Mouse (Mus musculus): ENCODE results near the gene B4galnt2. TPM values are rescaled to one million over a fixed set of nuclear protein-coding genes. Genes with fewer than 3 reads are reported as not detected.
"Not testable (repeated sequence)": the region's sequence is repeated elsewhere in the genome, so short reads cannot be mapped to it uniquely, and the experiment has no call there.

B4galnt2 gene
- polyA plus RNA-seq, 1 experiment from 2014 or later, result 1.4 TPM

GRCm38 (mm10) chr11:95879861-95880260 is 34.8 kb downstream of the B4galnt2 start:
- H3K4me2 ChIP-seq; ATAC-seq (replicated peaks; ENCODE audit: low FRiP score); H3K9me3 ChIP-seq (replicated peaks); H3K9ac ChIP-seq; H3K27ac ChIP-seq; H3K27me3 ChIP-seq; H3K36me3 ChIP-seq; H3K4me1 ChIP-seq; H3K4me3 ChIP-seq (replicated peaks): not testable (repeated sequence)
- WGBS, result 62% methylated on average over 2 of the region's 2 CpGs

GRCm38 (mm10) chr11:95876296-95876695 is 38.4 kb downstream of the B4galnt2 start:
- Histone ChIP-seq H3K4me3 (replicated peaks) (no peak overlapping the region), H3K4me2 (peak overlapping the region; percentile 44), H3K27me3 (no peaks in the 10 kb centered on the region; the same call in 1 of the 2 replicates), H3K27ac (no peak overlapping the region), H3K9ac (no peak overlapping the region), H3K9me3 (replicated peaks) (no peaks in the 10 kb centered on the region), H3K36me3 (no peaks in the 10 kb centered on the region), H3K4me1 (no peaks in the 10 kb centered on the region)
- no peak for ATAC-seq (replicated peaks; ENCODE audit: low FRiP score)
- WGBS, result 19% methylated on average over 7 of the region's 7 CpGs

GRCm38 (mm10) chr11:95875804-95876203 is 38.9 kb downstream of the B4galnt2 start:
- Histone ChIP-seq H3K4me1 (no peaks in the 10 kb centered on the region), H3K27ac (no peak overlapping the region), H3K27me3 (no peaks in the 10 kb centered on the region; the same call in 1 of the 2 replicates), H3K9me3 (replicated peaks) (no peaks in the 10 kb centered on the region), H3K36me3 (no peaks in the 10 kb centered on the region), H3K9ac (no peak overlapping the region), H3K4me3 (replicated peaks) (no peak overlapping the region), H3K4me2 (peak overlapping the region; percentile 44)
- ATAC-seq (replicated peaks; ENCODE audit: low FRiP score), result no peak
- WGBS, result 34% methylated on average over 9 of the region's 9 CpGs

- no peak for ATAC-seq (replicated peaks; ENCODE audit: low FRiP score)
- Histone ChIP-seq H3K4me3 (replicated peaks) (no peak overlapping the region), H3K4me2 (no peak overlapping the region), H3K27me3 (no peaks in the 10 kb centered on the region), H3K36me3 (no peaks in the 10 kb centered on the region), H3K4me1 (no peaks in the 10 kb centered on the region), H3K9ac (no peak overlapping the region), H3K27ac (no peak overlapping the region), H3K9me3 (replicated peaks) (no peaks in the 10 kb centered on the region)
- 72% methylated on average over 6 of the region's 6 CpGs for WGBS
Observed at GRCm38 (mm10) chr11:95869918-95870470, 44.7 kb downstream of the B4galnt2 start.

- WGBS, result 81% methylated on average over 4 of the region's 4 CpGs
Observed at GRCm38 (mm10) chr11:95869442-95869841, 45.2 kb downstream of the B4galnt2 start.

GRCm38 (mm10) chr11:95861397-95861796 is 53.3 kb downstream of the B4galnt2 start:
- Histone ChIP-seq H3K27ac (no peak overlapping the region), H3K4me1 (peaks cover 16% of the 10 kb centered on the region), H3K36me3 (no peaks in the 10 kb centered on the region), H3K9ac (no peak overlapping the region), H3K4me3 (replicated peaks) (no peak overlapping the region), H3K27me3 (no peaks in the 10 kb centered on the region), H3K9me3 (replicated peaks) (no peaks in the 10 kb centered on the region), H3K4me2 (no peak overlapping the region)
- no peak for ATAC-seq (replicated peaks; ENCODE audit: low FRiP score)
- WGBS, result 93% methylated on average over 8 of the region's 8 CpGs

More at GRCm38 (mm10) chr11:95869442-95869841, 45.2 kb downstream of the B4galnt2 start:
- H3K9ac ChIP-seq, result no peak overlapping the region
- no peaks in the 10 kb centered on the region for H3K36me3 ChIP-seq
- no peak for ATAC-seq (replicated peaks; ENCODE audit: low FRiP score)
- H3K4me3 ChIP-seq (replicated peaks), result no peak overlapping the region
- H3K9me3 ChIP-seq (replicated peaks), result no peaks in the 10 kb centered on the region
- no peaks in the 10 kb centered on the region for H3K4me1 ChIP-seq
- no peak overlapping the region for H3K4me2 ChIP-seq
- H3K27me3 ChIP-seq, result no peaks in the 10 kb centered on the region
- no peak overlapping the region for H3K27ac ChIP-seq

GRCm38 (mm10) chr11:95860071-95860490 is 54.6 kb downstream of the B4galnt2 start:
- H3K9me3 ChIP-seq (replicated peaks), result no peaks in the 10 kb centered on the region
- WGBS, result 14% methylated on average over 3 of the region's 3 CpGs
- no peaks in the 10 kb centered on the region for H3K36me3 ChIP-seq
- peak overlapping the region; percentile 67 for H3K4me2 ChIP-seq
- peak overlapping the region; percentile 74; the same call in 1 of the 2 replicates for H3K9ac ChIP-seq
- peak overlapping the region; percentile 97 for H3K27ac ChIP-seq
- ATAC-seq (replicated peaks; ENCODE audit: low FRiP score), result no peak
- peaks cover 16% of the 10 kb centered on the region for H3K4me1 ChIP-seq
- peak overlapping the region; percentile 84 for H3K4me3 ChIP-seq (replicated peaks)
- no peaks in the 10 kb centered on the region for H3K27me3 ChIP-seq

- H3K27ac ChIP-seq, result peak overlapping the region; percentile 97
- peak overlapping the region; percentile 84 for H3K4me3 ChIP-seq (replicated peaks)
- WGBS, result under 1% methylated on average over 35 of the region's 35 CpGs
- H3K4me1 ChIP-seq, result peaks cover 16% of the 10 kb centered on the region
- no peaks in the 10 kb centered on the region for H3K27me3 ChIP-seq
- peak; percentile 55 for ATAC-seq (replicated peaks; ENCODE audit: low FRiP score)
- H3K9ac ChIP-seq, result peak overlapping the region; percentile 74
- H3K4me2 ChIP-seq, result peak overlapping the region; percentile 67
- no peaks in the 10 kb centered on the region for H3K36me3 ChIP-seq
- H3K9me3 ChIP-seq (replicated peaks), result no peaks in the 10 kb centered on the region
Observed at GRCm38 (mm10) chr11:95859468-95859855, 55.2 kb downstream of the B4galnt2 start.

- H3K9me3 ChIP-seq (replicated peaks), result no peaks in the 10 kb centered on the region
- H3K27ac ChIP-seq, result peak overlapping the region; percentile 97
- WGBS, result under 1% methylated on average over 58 of the region's 58 CpGs
- H3K9ac ChIP-seq, result peak overlapping the region; percentile 74
- H3K27me3 ChIP-seq, result no peaks in the 10 kb centered on the region
- peak overlapping the region; percentile 84 for H3K4me3 ChIP-seq (replicated peaks)
- H3K4me1 ChIP-seq, result peaks cover 16% of the 10 kb centered on the region
- H3K36me3 ChIP-seq, result no peaks in the 10 kb centered on the region
- H3K4me2 ChIP-seq, result peak overlapping the region; percentile 67
- peak; percentile 99 for ATAC-seq (replicated peaks; ENCODE audit: low FRiP score)
Observed at GRCm38 (mm10) chr11:95858528-95859467, 55.9 kb downstream of the B4galnt2 start.

GRCm38 (mm10) chr11:95857716-95858527 is 56.8 kb downstream of the B4galnt2 start:
- Histone ChIP-seq H3K36me3 (no peaks in the 10 kb centered on the region), H3K27me3 (no peaks in the 10 kb centered on the region)
- no peak for ATAC-seq (replicated peaks; ENCODE audit: low FRiP score)

GRCm38 (mm10) chr11:95857306-95857705 is 57.4 kb downstream of the B4galnt2 start:
- Histone ChIP-seq H3K4me3 (replicated peaks) (no peak overlapping the region), H3K4me1 (peaks cover 16% of the 10 kb centered on the region), H3K27me3 (no peaks in the 10 kb centered on the region), H3K4me2 (no peak overlapping the region), H3K36me3 (no peaks in the 10 kb centered on the region), H3K27ac (no peak overlapping the region), H3K9ac (no peak overlapping the region), H3K9me3 (replicated peaks) (no peaks in the 10 kb centered on the region)
- 83% methylated on average over 4 of the region's 4 CpGs for WGBS
- ATAC-seq (replicated peaks; ENCODE audit: low FRiP score), result no peak

More at GRCm38 (mm10) chr11:95857716-95858527, 56.8 kb downstream of the B4galnt2 start:
- peak overlapping the region; percentile 97 for H3K27ac ChIP-seq
- 21% methylated on average over 21 of the region's 21 CpGs for WGBS
- H3K4me3 ChIP-seq (replicated peaks), result peak overlapping the region; percentile 84
- H3K9me3 ChIP-seq (replicated peaks), result no peaks in the 10 kb centered on the region
- peak overlapping the region; percentile 41 for H3K9ac ChIP-seq
- H3K4me1 ChIP-seq, result peaks cover 16% of the 10 kb centered on the region
- H3K4me2 ChIP-seq, result peak overlapping the region; percentile 67
